ENCODE assay signal across 8 mouse cellular contexts in the genomic region with DNA sequence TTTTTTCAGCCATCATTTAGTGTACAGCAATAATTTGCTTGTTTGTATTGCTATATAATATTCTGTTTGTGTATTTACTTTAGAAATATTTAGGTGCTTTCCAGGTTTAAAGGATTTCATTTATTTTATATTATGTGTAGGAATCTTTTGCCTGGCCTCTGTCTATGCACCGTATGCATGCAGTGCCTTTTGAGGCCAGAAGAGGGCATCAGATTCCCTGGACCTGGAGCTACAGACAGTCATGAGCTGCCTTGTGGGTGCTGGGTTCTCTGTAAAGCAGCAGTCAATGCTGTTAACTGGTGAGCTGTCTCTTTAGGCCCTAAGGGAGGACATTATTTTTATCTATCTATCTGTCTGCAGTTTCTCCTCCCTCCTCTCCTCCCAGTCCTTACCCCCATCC. TPM values are rescaled to one million over a fixed set of nuclear protein-coding genes. Genes with fewer than 3 reads are reported as not detected.
A peak's percentile ranks its signal among the peaks of the same experiment; 100 is the strongest.
DNase-seq lines count a peak whose midpoint lies in the region; ATAC-seq and TF ChIP-seq lines count a peak whose summit lies in the region.

No protein-coding gene starts in this region.

- no peak overlapping the region for H3K4me2 ChIP-seq in intestine, embryonic 14.5 days (ENCODE audit: low read length)
- H3K4me2 ChIP-seq in intestine, embryonic 16.5 days (ENCODE audit: low read depth, low read length): no peak overlapping the region

- no peak overlapping the region for H3K9ac ChIP-seq in intestine, embryonic 14.5 days (ENCODE audit: low read length)
- no peak overlapping the region for H3K9ac ChIP-seq in intestine, embryonic 16.5 days (ENCODE audit: low read depth, low read length)
- H3K9ac ChIP-seq in MEL (ENCODE audit: control insufficient read depth, low read depth, low read length, poor library complexity, severe bottlenecking): no peak overlapping the region; the same call in 1 of the 2 replicates

- H3ac ChIP-seq in C2C12 (ENCODE audit: control insufficient read depth, insufficient read length, low read depth): no peak overlapping the region

- H3K79me2 ChIP-seq in C2C12 (ENCODE audit: control insufficient read depth, insufficient read depth) (no peaks in the 10 kb centered on the region), MEL (ENCODE audit: control insufficient read depth, insufficient read depth, low read length, poor library complexity) (no peaks in the 10 kb centered on the region; the same call in 1 of the 2 replicates)

- H3K27me3 ChIP-seq in intestine, embryonic 14.5 days (replicated peaks; ENCODE audit: control insufficient read depth, insufficient read depth, low read length): no peaks in the 10 kb centered on the region
- H3K27me3 ChIP-seq in intestine, embryonic 16.5 days (replicated peaks; ENCODE audit: control insufficient read depth, insufficient read depth, low read length): no peaks in the 10 kb centered on the region
- H3K27me3 ChIP-seq in C2C12 (ENCODE audit: control insufficient read depth, insufficient read depth, insufficient read length) (peaks cover 9% of the 10 kb centered on the region), MEL (ENCODE audit: control insufficient read depth in 1 of 2, insufficient read depth in 2 of 2, low read length in 2 of 2) (peaks cover 2 to 3% of the 10 kb centered on the region in 2 experiments; a peak in 1 of 4 replicates)

- H3K4me1 ChIP-seq in intestine, embryonic 14.5 days (replicated peaks; ENCODE audit: control insufficient read depth, insufficient read depth, low read length): 0 out of 2 replicates have a peak, but pooled peaks cover 3% of the 10 kb centered on the region
- H3K4me1 ChIP-seq in intestine, embryonic 16.5 days (ENCODE audit: control insufficient read depth, insufficient read depth, low read length): peaks cover 4% of the 10 kb centered on the region; the same call in 1 of the 2 replicates
- H3K4me1 ChIP-seq in MEL (ENCODE audit: control insufficient read depth in 1 of 2, insufficient read depth in 2 of 2, low read length in 2 of 2): no peaks in the 10 kb centered on the region; a peak in 1 of 4 replicates

- no peak overlapping the region for H3K27ac ChIP-seq in intestine, embryonic 14.5 days (ENCODE audit: low read depth)
- H3K27ac ChIP-seq in intestine, embryonic 16.5 days (ENCODE audit: low read length): no peak overlapping the region
- H3K27ac ChIP-seq in MEL (ENCODE audit: control insufficient read depth, low read depth, low read length): no peak overlapping the region

- H3K9me3 ChIP-seq in intestine, embryonic 14.5 days (ENCODE audit: control insufficient read depth, low read length): no peaks in the 10 kb centered on the region
- no peaks in the 10 kb centered on the region for H3K9me3 ChIP-seq in intestine, embryonic 16.5 days (ENCODE audit: control insufficient read depth, low read length)
- H3K9me3 ChIP-seq in MEL (replicated peaks; ENCODE audit: insufficient read depth, low read length): no peaks in the 10 kb centered on the region

- peak; percentile 62 for DNase-seq in intestine, embryonic 14.5 days (ENCODE audit: low spot score)
- peak; percentile 82 for DNase-seq in MEL (ENCODE audit: low read depth, low spot score)
- DNase-seq in embryo, embryonic 10 days (ENCODE audit: low spot score): peak; percentile 70
- DNase-seq in left cerebral cortex, postnatal 4 days: peak; percentile 37
- peak; percentile 48 to 65 for DNase-seq in right cerebral cortex, adult 2 months (ENCODE audit: low spot score in 2 of 2)
- DNase-seq in urinary bladder, adult 2 months (ENCODE audit: low spot score): no peak

- intact Hi-C loops in left cerebral cortex, postnatal 4 days (cut with DNase I): loop anchor here (5.0 kb wide), 1 partner anchor 63 kb away; no protein-coding TSS in a partner anchor

- H3K4me3 ChIP-seq in intestine, embryonic 14.5 days (ENCODE audit: low read depth, low read length): no peak overlapping the region
- H3K4me3 ChIP-seq in intestine, embryonic 16.5 days (ENCODE audit: low read length): no peak overlapping the region
- no peak overlapping the region for H3K4me3 ChIP-seq in C2C12 (ENCODE audit: insufficient read depth, poor library complexity, severe bottlenecking)
- no peak overlapping the region for H3K4me3 ChIP-seq in MEL (ENCODE audit: control insufficient read depth in 1 of 2, insufficient read depth in 1 of 2, low read depth in 2 of 2, low read length in 2 of 2)

- no peaks in the 10 kb centered on the region for H3K79me3 ChIP-seq in C2C12 (ENCODE audit: low read depth)

- no peaks in the 10 kb centered on the region for H3K36me3 ChIP-seq in intestine, embryonic 14.5 days (ENCODE audit: control insufficient read depth, insufficient read depth, low read length)
- no peaks in the 10 kb centered on the region for H3K36me3 ChIP-seq in intestine, embryonic 16.5 days (ENCODE audit: control insufficient read depth, insufficient read depth, low read length)
- H3K36me3 ChIP-seq in C2C12 (ENCODE audit: control insufficient read depth, insufficient read depth): no peaks in the 10 kb centered on the region
- H3K36me3 ChIP-seq in MEL (ENCODE audit: control insufficient read depth in 1 of 2, insufficient read depth in 2 of 2, low read length in 2 of 2): peaks cover 0 to 4% of the 10 kb centered on the region in 2 experiments; a peak in 2 of 4 replicates

- TF ChIP-seq CTCF in C2C12 (IDR thresholded peaks at IDR 0.05; ENCODE audit: control insufficient read depth, insufficient read depth, insufficient read length) (peak; percentile 45), MEL (IDR thresholded peaks at IDR 0.05 in 2 of 3, conservative IDR thresholded peaks at IDR 0.05 in 1 of 3; ENCODE audit: control insufficient read depth in 1 of 3, insufficient read depth in 1 of 3, low read depth in 2 of 3, low read length in 3 of 3, poor library complexity in 1 of 3, severe bottlenecking in 1 of 3) (peak; percentile 76 to 84 (median 81))

- WGBS in intestine, embryonic 14.5 days: 8% methylated on average over 1 of the region's 1 CpGs
- 22% methylated on average over 1 of the region's 1 CpGs for WGBS in intestine, embryonic 16.5 days

- TF ChIP-seq RAD21 in MEL (IDR thresholded peaks at IDR 0.05; ENCODE audit: low read depth, low read length): peak; percentile 57

- TF ChIP-seq POLR2A in MEL (IDR thresholded peaks at IDR 0.05; ENCODE audit: control insufficient read depth in 1 of 2, insufficient read depth in 1 of 2, low read depth in 1 of 2, low read length in 2 of 2, poor library complexity in 1 of 2): no peak

- no peak for TF ChIP-seq EP300 in MEL (IDR thresholded peaks at IDR 0.05; ENCODE audit: low read depth in 1 of 2, low read length in 2 of 2)

- no peak for ATAC-seq in intestine, embryonic 14.5 days (replicated peaks; ENCODE audit: low FRiP score, low TSS enrichment, low read depth)
- ATAC-seq in intestine, embryonic 16.5 days: no peak

TF ChIP-seq in MEL, 35 proteins besides CTCF, POLR2A, EP300 and RAD21 (continues in another document):
- TF ChIP-seq MAZ (IDR thresholded peaks at IDR 0.05; ENCODE audit: low read depth, low read length): no peak

RNA-seq across cellular contexts. Expression of gene Dyx1c1, which starts 3.0 kb away (rescaled TPM):
- polyA plus RNA-seq in intestine, embryonic 14.5 days (2014; fragmentation: Nextera tagmentation; extraction: Ambion mirVana): 0.87 and 1.4 TPM in 2 replicates
- 0.49 and 0.57 TPM in 2 replicates for polyA plus RNA-seq in intestine, embryonic 16.5 days (2015; fragmentation: Nextera tagmentation; extraction: Ambion mirVana)
- polyA plus RNA-seq in C2C12 (2012; fragmentation: generic; extraction: Trizol) (0.02 TPM), MEL (2012; ENCODE audit: insufficient read depth in 1 of 2, insufficient read length in 2 of 2, low read depth in 1 of 2, low replicate concordance in 2 of 2, missing spikeins in 1 of 2) (1 to 10 TPM in 1 of 2 experiments, not detected in 1; 2.0 TPM)
- total RNA-seq in MEL (2012; rRNA removed): 1.0 and 1.1 TPM in 2 replicates
- total RNA-seq in left cerebral cortex, postnatal 4 days (2021): 1 to 10 TPM; 1.5 to 1.8 TPM
- 1.3 TPM in 2 replicates for polyA plus RNA-seq in urinary bladder, adult 2 months (2012; rRNA removed)

RNA-seq across cellular contexts. Expression of gene Gm44503, which starts 3.1 kb away (rescaled TPM):
- polyA plus RNA-seq in intestine, embryonic 14.5 days (2014; fragmentation: Nextera tagmentation; extraction: Ambion mirVana): not detected in 2 replicates
- not detected in 2 replicates for polyA plus RNA-seq in intestine, embryonic 16.5 days (2015; fragmentation: Nextera tagmentation; extraction: Ambion mirVana)
- polyA plus RNA-seq in C2C12 (2012; fragmentation: generic; extraction: Trizol) (not detected), MEL (2012; ENCODE audit: insufficient read depth in 1 of 2, insufficient read length in 2 of 2, low read depth in 1 of 2, low replicate concordance in 2 of 2, missing spikeins in 1 of 2) (not detected)
- not detected in 2 replicates for total RNA-seq in MEL (2012; rRNA removed)
- under 1 TPM in 1 of 2 experiments, not detected in 1; 0.87 TPM for total RNA-seq in left cerebral cortex, postnatal 4 days (2021)
- 0.03 TPM in 2 replicates for polyA plus RNA-seq in urinary bladder, adult 2 months (2012; rRNA removed)

RNA-seq across cellular contexts. Expression of gene Ccpg1os, which starts 29.6 kb away (rescaled TPM):
- polyA plus RNA-seq in intestine, embryonic 14.5 days (2014; fragmentation: Nextera tagmentation; extraction: Ambion mirVana): 11.1 and 12.2 TPM in 2 replicates
- 10.4 and 11.3 TPM in 2 replicates for polyA plus RNA-seq in intestine, embryonic 16.5 days (2015; fragmentation: Nextera tagmentation; extraction: Ambion mirVana)
- polyA plus RNA-seq in C2C12 (2012; fragmentation: generic; extraction: Trizol) (1.8 TPM), MEL (2012; ENCODE audit: insufficient read depth in 1 of 2, insufficient read length in 2 of 2, low read depth in 1 of 2, low replicate concordance in 2 of 2, missing spikeins in 1 of 2) (1 to 10 TPM in 1 of 2 experiments, not detected in 1; 4.6 TPM)
- total RNA-seq in MEL (2012; rRNA removed): 2.3 and 3.4 TPM in 2 replicates
- total RNA-seq in left cerebral cortex, postnatal 4 days (2021): 1 to 10 TPM; 5.5 to 7.0 TPM
- 29.4 TPM in 2 replicates for polyA plus RNA-seq in urinary bladder, adult 2 months (2012; rRNA removed)

RNA-seq across cellular contexts. Expression of gene Ccpg1, which starts 29.7 kb away (rescaled TPM):
- 21.8 and 22.4 TPM in 2 replicates for polyA plus RNA-seq in intestine, embryonic 14.5 days (2014; fragmentation: Nextera tagmentation; extraction: Ambion mirVana)
- 23.5 and 24.4 TPM in 2 replicates for polyA plus RNA-seq in intestine, embryonic 16.5 days (2015; fragmentation: Nextera tagmentation; extraction: Ambion mirVana)
- polyA plus RNA-seq in C2C12 (2012; fragmentation: generic; extraction: Trizol) (3.5 TPM), MEL (2012; ENCODE audit: insufficient read depth in 1 of 2, insufficient read length in 2 of 2, low read depth in 1 of 2, low replicate concordance in 2 of 2, missing spikeins in 1 of 2) (10 to 100 TPM in 1 of 2 experiments, not detected in 1; 12.5 TPM)
- 2.1 and 2.9 TPM in 2 replicates for total RNA-seq in MEL (2012; rRNA removed)
- total RNA-seq in left cerebral cortex, postnatal 4 days (2021): 10 to 100 TPM; 64.3 to 67.5 TPM
- 25.9 and 49.0 TPM in 2 replicates for polyA plus RNA-seq in urinary bladder, adult 2 months (2012; rRNA removed)

RNA-seq across cellular contexts. Expression of gene Pygo1, which starts 30.1 kb away (rescaled TPM):
- 4.6 and 5.1 TPM in 2 replicates for polyA plus RNA-seq in intestine, embryonic 14.5 days (2014; fragmentation: Nextera tagmentation; extraction: Ambion mirVana)
- 1.5 and 1.7 TPM in 2 replicates for polyA plus RNA-seq in intestine, embryonic 16.5 days (2015; fragmentation: Nextera tagmentation; extraction: Ambion mirVana)
- polyA plus RNA-seq in C2C12 (2012; fragmentation: generic; extraction: Trizol): 0.04 TPM
- not detected in 2 replicates for total RNA-seq in MEL (2012; rRNA removed)
- not detected for polyA plus RNA-seq in MEL (2012; ENCODE audit: insufficient read depth in 1 of 2, insufficient read length in 2 of 2, low read depth in 1 of 2, low replicate concordance in 2 of 2, missing spikeins in 1 of 2)
- total RNA-seq in left cerebral cortex, postnatal 4 days (2021): 10 to 100 TPM; 26.1 to 26.2 TPM
- 1.8 and 2.7 TPM in 2 replicates for polyA plus RNA-seq in urinary bladder, adult 2 months (2012; rRNA removed)
